Mouse (Mus musculus): Measurements from ENCODE around the gene Ssc5d.

- TF ChIP-seq EP300 (IDR thresholded peaks at IDR 0.05; ENCODE audit: low read length) (no peak), USF1 (IDR thresholded peaks at IDR 0.05; ENCODE audit: low read depth, low read length) (no peak), CTCF (conservative IDR thresholded peaks at IDR 0.05 in 1 of 2, IDR thresholded peaks at IDR 0.05 in 1 of 2; ENCODE audit: low read depth in 2 of 2, low read length in 2 of 2) (no peak), RAD21 (IDR thresholded peaks at IDR 0.05; ENCODE audit: low read depth, low read length) (no peak), POLR2A (IDR thresholded peaks at IDR 0.05; ENCODE audit: low read depth, low read length) (no peak), HCFC1 (IDR thresholded peaks at IDR 0.05; ENCODE audit: low read depth, low read length) (no peak), POLR2AphosphoS2 (IDR thresholded peaks at IDR 0.05; ENCODE audit: low read depth, low read length) (no peak), TBP (conservative IDR thresholded peaks at IDR 0.05; ENCODE audit: low read depth, low read length) (no peak), ZMIZ1 (IDR thresholded peaks at IDR 0.05; ENCODE audit: low read depth, low read length) (no peak), MXI1 (IDR thresholded peaks at IDR 0.05; ENCODE audit: low read depth, low read length) (no peak), MAX (IDR thresholded peaks at IDR 0.05; ENCODE audit: low read length) (no peak), ETS1 (conservative IDR thresholded peaks at IDR 0.05; ENCODE audit: low read depth, low read length) (no peak), CHD1 (IDR thresholded peaks at IDR 0.05; ENCODE audit: low read depth, low read length) (no peak)
Measured at GRCm38 (mm10) chr7:4988250-4988649, 62.7 kb downstream of the Ssc5d start.
